Mouse (Mus musculus) midbrain, postnatal 0 days (tissue): ENCODE measurements at regions not wholly inside any gene's neighbourhood (a gene's known extent, or its start where the extent isn't known, plus 50 kb on each side); places are given as distances from the start of the nearest gene placed in this dataset.
A peak's percentile ranks its signal among the peaks of the same experiment; 100 is the strongest.

ENCODE experiments used
- ATAC-seq: fragments of 200-750 bp; cut with Nextera tagmentation; 2 replicates; pipeline ENCODE4 v1.8.0; 2017; ENCODE audit warnings: moderate number of reproducible peaks, mild to moderate bottlenecking, moderate TSS enrichment, moderate library complexity; ENCODE audit not compliant: low FRiP score
- DNase-seq: peaks from one replicate; pipeline ENCODE4 v3.0.0-alpha.2; 2015; ENCODE audit warnings: low spot score
- H3K27ac ChIP-seq: fragments of 300-500 bp; sonication (generic); 2 replicates; pipeline ENCODE4 v1.5.1; 2014; ENCODE audit warnings: low read depth, mild to moderate bottlenecking, low read length, mixed read lengths
- H3K27me3 ChIP-seq: fragments of 300-500 bp; sonication (generic); 2 replicates; pipeline ENCODE4 v1.6.1; 2014; ENCODE audit warnings: low read length, control low read depth, mixed read lengths; ENCODE audit not compliant: insufficient read depth
- H3K36me3 ChIP-seq: fragments of 300-500 bp; sonication (generic); 2 replicates; pipeline ENCODE4 v1.6.1; 2014; ENCODE audit warnings: low read length, control low read depth, mixed read lengths; ENCODE audit not compliant: insufficient read depth
- H3K4me1 ChIP-seq: fragments of 300-500 bp; sonication (generic); 2 replicates; pipeline ENCODE4 v1.6.1; 2014; ENCODE audit warnings: mild to moderate bottlenecking, control low read depth, antibody characterized with exemption, low read length, mixed read lengths; ENCODE audit not compliant: insufficient read depth
- H3K4me2 ChIP-seq: fragments of 300-500 bp; sonication (generic); 2 replicates; pipeline ENCODE4 v1.6.1; 2014; ENCODE audit warnings: low read depth, mild to moderate bottlenecking, low read length, mixed read lengths; ENCODE audit not compliant: poor library complexity, severe bottlenecking
- H3K4me3 ChIP-seq: fragments of 300-500 bp; sonication (generic); 2 replicates; pipeline ENCODE4 v1.5.1; 2014; ENCODE audit warnings: low read depth, mild to moderate bottlenecking, low read length, moderate library complexity
- H3K9ac ChIP-seq: fragments of 300-500 bp; sonication (generic); replicated peaks from 2 replicates; pipeline ENCODE4 v1.6.1; 2014; ENCODE audit warnings: mild to moderate bottlenecking, low read length, moderate library complexity, mixed read lengths; ENCODE audit not compliant: poor library complexity, severe bottlenecking
- H3K9me3 ChIP-seq: fragments of 300-500 bp; sonication (generic); 2 replicates; pipeline ENCODE4 v1.6.1; 2016; ENCODE audit warnings: low read length, control low read depth
- CTCF ChIP-seq: IDR thresholded peaks from 2 replicates; pipeline ENCODE4 v1.5.1; 2016; ENCODE audit warnings: antibody characterized with exemption, mild to moderate bottlenecking
- WGBS: fragments of 180-500 bp; shearing (Covaris S2); extraction: QIAGEN DNeasy Blood & Tissue Kit; methylation state at CpG from one replicate; pipeline ENCODE4 v1.1.7; 2014; 5-methylcytosine and 5-hydroxymethylcytosine counted together

GRCm38 (mm10) chr8:126688014-126688413 lies 94.2 kb upstream of the Irf2bp2 start:
- Histone ChIP-seq H3K9ac (no peak overlapping the region), H3K27me3 (no peaks in the 10 kb centered on the region), H3K4me3 (no peak overlapping the region), H3K27ac (no peak overlapping the region), H3K36me3 (no peaks in the 10 kb centered on the region), H3K4me1 (no peaks in the 10 kb centered on the region), H3K4me2 (no peak overlapping the region), H3K9me3 (no peaks in the 10 kb centered on the region)
- 84% methylated on average over 6 of the region's 6 CpGs for WGBS
- DNase-seq (no peak), ATAC-seq (no peak)
- no peak for TF ChIP-seq CTCF

GRCm38 (mm10) chr8:126686827-126687226 lies 93.0 kb upstream of the Irf2bp2 start:
- Histone ChIP-seq H3K9ac (no peak overlapping the region), H3K4me1 (no peaks in the 10 kb centered on the region), H3K27ac (no peak overlapping the region), H3K4me3 (no peak overlapping the region), H3K4me2 (no peak overlapping the region), H3K9me3 (no peaks in the 10 kb centered on the region), H3K27me3 (no peaks in the 10 kb centered on the region), H3K36me3 (no peaks in the 10 kb centered on the region)
- TF ChIP-seq CTCF, result no peak
- 92% methylated on average over 4 of the region's 4 CpGs for WGBS
- ATAC-seq, result no peak
- no peak for DNase-seq

- H3K27ac ChIP-seq, result no peak overlapping the region
- DNase-seq (no peak), ATAC-seq (no peak)
- no peaks in the 10 kb centered on the region for H3K27me3 ChIP-seq
- H3K36me3 ChIP-seq, result no peaks in the 10 kb centered on the region
- 80% methylated on average over 6 of the region's 6 CpGs for WGBS
- H3K4me2 ChIP-seq, result no peak overlapping the region
- TF ChIP-seq CTCF, result no peak
- no peak overlapping the region for H3K4me3 ChIP-seq
- no peaks in the 10 kb centered on the region for H3K4me1 ChIP-seq
- H3K9ac ChIP-seq, result no peak overlapping the region
- H3K9me3 ChIP-seq, result no peaks in the 10 kb centered on the region
Measured at GRCm38 (mm10) chr8:126685365-126685764, 91.6 kb upstream of the Irf2bp2 start.

DNA sequence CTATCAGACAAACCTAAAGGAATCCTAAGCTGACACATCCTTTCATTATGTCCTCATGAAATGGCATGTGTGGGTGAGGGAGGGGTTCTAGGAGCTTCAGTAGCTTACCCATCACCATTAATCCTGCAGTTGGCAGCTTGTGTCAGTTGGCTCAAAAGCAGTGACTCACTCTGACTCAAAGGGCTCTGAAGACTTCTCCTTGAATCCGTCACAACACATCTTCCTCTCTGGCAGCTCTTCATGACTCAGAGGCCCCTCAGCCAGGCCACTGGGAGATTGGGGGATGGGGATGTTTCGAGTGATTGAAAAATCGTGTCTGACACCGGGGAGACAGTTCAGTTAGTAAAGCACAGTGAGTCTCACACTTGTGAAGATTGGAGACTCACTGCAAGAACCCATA lies 90.2 kb upstream of the Irf2bp2 start:
- no peak overlapping the region for H3K4me2 ChIP-seq
- H3K9me3 ChIP-seq, result no peaks in the 10 kb centered on the region
- H3K36me3 ChIP-seq, result no peaks in the 10 kb centered on the region
- DNase-seq (no peak), ATAC-seq (no peak)
- no peaks in the 10 kb centered on the region for H3K27me3 ChIP-seq
- no peak for TF ChIP-seq CTCF
- H3K27ac ChIP-seq, result no peak overlapping the region
- H3K4me1 ChIP-seq, result no peaks in the 10 kb centered on the region
- no peak overlapping the region for H3K9ac ChIP-seq
- 62% methylated on average over 4 of the region's 4 CpGs for WGBS
- no peak overlapping the region for H3K4me3 ChIP-seq

- TF ChIP-seq CTCF, result no peak
- H3K4me3 ChIP-seq, result no peak overlapping the region
- ATAC-seq (no peak), DNase-seq (no peak)
- H3K4me2 ChIP-seq, result no peak overlapping the region
- no peaks in the 10 kb centered on the region for H3K36me3 ChIP-seq
- H3K27me3 ChIP-seq, result no peaks in the 10 kb centered on the region
- no peak overlapping the region for H3K27ac ChIP-seq
- no peaks in the 10 kb centered on the region for H3K9me3 ChIP-seq
- no peaks in the 10 kb centered on the region for H3K4me1 ChIP-seq
- 88% methylated on average over 2 of the region's 2 CpGs for WGBS
- H3K9ac ChIP-seq, result no peak overlapping the region
Measured at GRCm38 (mm10) chr8:126683555-126683947, 89.8 kb upstream of the Irf2bp2 start.

GRCm38 (mm10) chr8:126682817-126683554 lies 89.2 kb upstream of the Irf2bp2 start:
- WGBS, result 78% methylated on average over 9 of the region's 9 CpGs

More at GRCm38 (mm10) chr8:126682817-126683554, 89.2 kb upstream of the Irf2bp2 start:
- DNase-seq (no peak), ATAC-seq (no peak)
- Histone ChIP-seq H3K27me3 (no peaks in the 10 kb centered on the region), H3K36me3 (no peaks in the 10 kb centered on the region), H3K4me2 (no peak overlapping the region), H3K4me1 (peaks cover 4% of the 10 kb centered on the region; the same call in 1 of the 2 replicates), H3K9ac (no peak overlapping the region), H3K9me3 (no peaks in the 10 kb centered on the region), H3K4me3 (no peak overlapping the region), H3K27ac (0 out of 2 replicates have a peak overlapping the region, but pooled peaks have one; percentile 21)
- TF ChIP-seq CTCF, result no peak
